Mouse (Mus musculus) left cerebral cortex, postnatal 25 days (tissue): ENCODE measurements around the gene Zfp354b. TPM values are rescaled to one million over a fixed set of nuclear protein-coding genes. Genes with fewer than 3 reads are reported as not detected.

ENCODE experiments used
- DNase-seq, 2 experiments: peaks; one replicate each; pipeline ENCODE4 v3.0.0; 2022; ENCODE audit warnings: low spot score in 2 of 2, mixed read lengths in 1 of 2
- intact Hi-C: fragments of 180-260 bp; cut with DNase I; formaldehyde crosslinking; loops from one replicate; pipeline ENCODE4 v1.15.1; 2025
- total RNA-seq, 2 experiments: library from RNA; stranded (reverse); gene quantifications; 2 replicates each; pipeline ENCODE4 v1.2.3; 2021

Zfp354b gene
- total RNA-seq, 2 experiments from 2014 or later = 4.6 to 6.1 TPM

- DNase-seq = peak; percentile 96 to 99
- intact Hi-C loops = loop anchor here (2.0 to 5.0 kb wide), 4 partner anchors 29 to 60 kb away; partner anchors contain the start of genes Zfp2, Zfp354b, Zfp354c and Zfp879
These were observed 43.9 kb downstream of the Zfp354b start, which contains the start of gene Zfp454 for GRCm38 (mm10) chr11:50887390-50888128. Zfp454 (minus strand) TSS chr11:50887651.

GRCm38 (mm10) chr11:50886933-50887293 lies 44.5 kb downstream of the Zfp354b start:
- DNase-seq = no peak
- intact Hi-C loops = loop anchor here (2.0 to 5.0 kb wide), 4 partner anchors 30 to 60 kb away; partner anchors contain the start of genes Zfp2, Zfp354b, Zfp354c and Zfp879

GRCm38 (mm10) chr11:50886231-50886932 lies 45.1 kb downstream of the Zfp354b start:
- DNase-seq = peak in 1 of 2 experiments; percentile 6
- intact Hi-C loops = loop anchor here (2.0 to 5.0 kb wide), 4 partner anchors 30 to 59 kb away; partner anchors contain the start of genes Zfp2, Zfp354b, Zfp354c and Zfp879

- DNase-seq = no peak
- intact Hi-C loops = no loop called here
These were observed 47.7 kb downstream of the Zfp354b start for GRCm38 (mm10) chr11:50883756-50884155.

GRCm38 (mm10) chr11:50878641-50879040 lies 52.8 kb downstream of the Zfp354b start:
- intact Hi-C loops = no loop called here
- DNase-seq = no peak

Other genes with a start within 250 kb of the Zfp354b start
- 10 to 100 TPM; 46.5 to 48.5 TPM for gene Zfp354c, start 103.9 kb downstream of the Zfp354b start, total RNA-seq
- gene Zfp879, start 90.1 kb downstream of the Zfp354b start, total RNA-seq = 1 to 10 TPM; 2.7 to 3.6 TPM
- not detected for gene Grm6, start 80.9 kb downstream of the Zfp354b start, total RNA-seq
- 1 to 10 TPM; 5.5 to 6.1 TPM for gene Zfp454, start 44.0 kb downstream of the Zfp354b start, total RNA-seq
- gene Zfp2, start 15.5 kb downstream of the Zfp354b start, total RNA-seq = 10 to 100 TPM; 21.3 to 23.0 TPM
- not detected for gene 4933414I15Rik, start 12.1 kb upstream of the Zfp354b start, total RNA-seq
- not detected for gene Prop1, start 22.1 kb upstream of the Zfp354b start, total RNA-seq
- gene Olfr1378, start 34.9 kb upstream of the Zfp354b start, total RNA-seq = not detected
- not detected for gene Olfr1377, start 50.3 kb upstream of the Zfp354b start, total RNA-seq
- gene Olfr51, start 72.0 kb upstream of the Zfp354b start, total RNA-seq = not detected
- gene Olfr54, start 82.6 kb upstream of the Zfp354b start, total RNA-seq = not detected
- gene Olfr1375, start 116.5 kb upstream of the Zfp354b start, total RNA-seq = not detected
- gene Zfp354a, start 127.6 kb upstream of the Zfp354b start, total RNA-seq = 1 to 10 TPM; 6.2 to 8.9 TPM